Mouse (Mus musculus) ES-E14 (cell line): Measurements from ENCODE around the gene Rest. TPM values are rescaled to one million over a fixed set of nuclear protein-coding genes. Genes with fewer than 3 reads are reported as not detected.
A peak's percentile ranks its signal among the peaks of the same experiment; 100 is the strongest.

Experiments
- DNase-seq: peaks from one replicate; pipeline ENCODE4 v3.0.0-alpha.2; 2013; ENCODE audit warnings: low read depth, low spot score
- H3K27ac ChIP-seq: 2 replicates; pipeline ENCODE4 v1.5.1; 2012; ENCODE audit warnings: low read depth, mild to moderate bottlenecking, low read length, moderate library complexity, mixed read lengths; ENCODE audit not compliant: poor library complexity, insufficient read depth, severe bottlenecking
- H3K36me3 ChIP-seq: 2 replicates; pipeline ENCODE4 v1.6.1; 2012; ENCODE audit warnings: mild to moderate bottlenecking, low read length, moderate library complexity, mixed read lengths; ENCODE audit not compliant: control insufficient read depth, poor library complexity, insufficient read depth, severe bottlenecking
- H3K4me1 ChIP-seq, 2 experiments: fragments of 150-350 bp in 1 of 2; sonication (generic) in 1 of 2; 2 replicates each; pipeline ENCODE4 v1.6.1; 2012; ENCODE audit warnings: low read length in 2 of 2, mild to moderate bottlenecking in 1 of 2, mixed read lengths in 1 of 2; ENCODE audit not compliant: control insufficient read depth in 2 of 2, insufficient read depth in 2 of 2, poor library complexity in 1 of 2
- H3K4me3 ChIP-seq, 2 experiments: fragments of 150-350 bp in 1 of 2; sonication (generic) in 1 of 2; 2 replicates each; pipeline ENCODE4 v1.5.1; 2012; ENCODE audit warnings: low read length in 2 of 2, low read depth in 1 of 2, mild to moderate bottlenecking in 1 of 2, mixed read lengths in 1 of 2; ENCODE audit not compliant: insufficient read depth in 1 of 2, poor library complexity in 1 of 2, severe bottlenecking in 1 of 2
- H3K9ac ChIP-seq: 2 replicates; pipeline ENCODE4 v1.6.1; 2012; ENCODE audit warnings: low read depth, mild to moderate bottlenecking, low read length, mixed read lengths; ENCODE audit not compliant: poor library complexity, insufficient read depth, severe bottlenecking
- H3K9me3 ChIP-seq: fragments of 150-350 bp; sonication (generic); 2 replicates; pipeline ENCODE4 v1.6.1; 2012; ENCODE audit warnings: low read depth, mild to moderate bottlenecking, low read length; ENCODE audit not compliant: control insufficient read depth, insufficient read depth
- CHD2 ChIP-seq: IDR thresholded peaks from 2 replicates; pipeline ENCODE4 v1.6.1; 2014; ENCODE audit warnings: mild to moderate bottlenecking, low read depth, low read length, inconsistent platforms
- HCFC1 ChIP-seq: IDR thresholded peaks from 2 replicates; pipeline ENCODE4 v1.6.1; 2012; ENCODE audit warnings: low read length, inconsistent platforms, borderline replicate concordance; ENCODE audit not compliant: insufficient read depth
- MAFK ChIP-seq: IDR thresholded peaks from 2 replicates; pipeline ENCODE4 v1.6.1; 2014; ENCODE audit warnings: mild to moderate bottlenecking, low read depth, low read length, inconsistent platforms; ENCODE audit not compliant: insufficient read depth
- ZC3H11A ChIP-seq: IDR thresholded peaks from 2 replicates; pipeline ENCODE4 v1.6.1; 2012; ENCODE audit warnings: low read depth, mild to moderate bottlenecking, inconsistent platforms, low read length, borderline replicate concordance
- ZNF384 ChIP-seq: IDR thresholded peaks from 2 replicates; pipeline ENCODE4 v1.6.1; 2012; ENCODE audit warnings: low read depth, low read length, inconsistent platforms
- in situ Hi-C, 2 experiments: fragments of 600-800 bp; cut with MboI; formaldehyde crosslinking; loops; one replicate each; pipeline ENCODE4 v1.15.1; 2025; ENCODE audit warnings: low sequenced_read_pairs in 2 of 2, inconsistent platforms in 1 of 2; ENCODE audit not compliant: unreplicated experiment in 2 of 2
- total RNA-seq: library from RNA; depleted of rRNA; stranded (reverse); fragments of 300-350 nt; gene quantifications from 2 replicates; pipeline ENCODE4 v1.2.3, GENCODE M21; 2012

Gene Rest
- total RNA-seq, 1 experiment: 120 TPM

GRCm38 (mm10) chr5:77252115-77252827, 13.0 kb upstream of the Rest start:
- Histone ChIP-seq H3K36me3 (no peaks in the 10 kb centered on the region), H3K4me3 (no peak overlapping the region), H3K9me3 (no peaks in the 10 kb centered on the region), H3K4me1 (peaks cover 13 to 14% of the 10 kb centered on the region in 2 experiments), H3K27ac (no peak overlapping the region; the same call in 1 of the 2 replicates), H3K9ac (no peak overlapping the region; the same call in 1 of the 2 replicates)
- in situ Hi-C loops: no loop called here
- no peak for DNase-seq
- TF ChIP-seq HCFC1 (no peak), ZC3H11A (no peak), MAFK (no peak), CHD2 (no peak), ZNF384 (no peak)

GRCm38 (mm10) chr5:77253154-77253553, 12.1 kb upstream of the Rest start:
- Histone ChIP-seq H3K9ac (no peak overlapping the region), H3K9me3 (no peaks in the 10 kb centered on the region), H3K27ac (peak overlapping the region; percentile 92; the same call in 1 of the 2 replicates), H3K36me3 (no peaks in the 10 kb centered on the region), H3K4me1 (peaks cover 16 to 18% of the 10 kb centered on the region in 2 experiments), H3K4me3 (no peak overlapping the region)
- in situ Hi-C loops: no loop called here
- TF ChIP-seq ZC3H11A (no peak), MAFK (no peak), CHD2 (no peak), ZNF384 (no peak), HCFC1 (no peak)
- no peak for DNase-seq

DNA sequence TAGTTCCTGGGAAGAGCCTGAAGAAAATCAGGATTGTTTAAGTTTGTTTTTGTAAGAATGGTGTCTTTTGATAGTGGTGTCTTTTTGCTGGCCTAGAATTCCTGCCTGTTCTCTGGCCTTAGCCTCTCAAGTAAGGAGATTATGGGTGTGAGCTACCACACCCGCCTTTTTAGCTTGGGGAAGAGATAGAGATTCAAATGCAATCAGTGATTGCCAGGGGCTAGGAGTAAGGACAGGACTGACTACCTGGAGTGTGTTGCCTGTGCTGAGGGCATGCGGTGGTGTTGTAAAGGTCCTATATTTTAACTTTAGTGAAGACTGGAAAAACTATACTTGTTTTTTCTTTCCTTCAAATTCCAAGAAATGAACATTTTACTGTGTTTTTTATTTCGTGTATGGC, 10.9 kb upstream of the Rest start:
- in situ Hi-C loops: no loop called here
- TF ChIP-seq ZC3H11A (no peak), ZNF384 (no peak), CHD2 (no peak), MAFK (no peak)
- H3K36me3 ChIP-seq: no peaks in the 10 kb centered on the region
- H3K4me1 ChIP-seq: peaks cover 12 to 18% of the 10 kb centered on the region in 2 experiments
- no peaks in the 10 kb centered on the region for H3K9me3 ChIP-seq
- H3K9ac ChIP-seq: no peak overlapping the region
- peak overlapping the region; percentile 92; the same call in 1 of the 2 replicates for H3K27ac ChIP-seq
- no peak for DNase-seq
- H3K4me3 ChIP-seq: no peak overlapping the region

DNA sequence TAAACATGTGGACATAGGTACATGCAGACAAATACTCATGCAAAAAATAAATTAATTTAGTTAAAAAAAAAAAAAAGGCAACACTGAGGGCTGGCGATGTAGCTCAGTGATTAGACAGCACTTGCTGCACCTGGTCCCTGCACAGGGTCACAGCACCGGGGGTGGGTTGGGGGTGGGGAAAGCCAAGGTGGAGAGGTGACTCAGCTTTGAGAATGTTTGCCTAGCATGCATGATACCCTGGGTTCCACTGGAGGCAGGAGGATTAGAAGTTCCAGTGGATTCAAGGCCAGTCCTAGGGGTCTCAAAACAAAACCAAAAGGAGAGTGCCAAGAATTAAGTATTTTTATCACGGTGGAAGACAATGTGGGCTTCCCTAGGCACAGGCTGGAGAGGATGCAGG, 7.7 kb upstream of the Rest start:
- no peak for DNase-seq
- Histone ChIP-seq H3K4me1 (peaks cover 12 to 15% of the 10 kb centered on the region in 2 experiments), H3K9ac (no peak overlapping the region), H3K9me3 (no peaks in the 10 kb centered on the region), H3K4me3 (no peak overlapping the region; a peak in 1 of 4 replicates), H3K36me3 (no peaks in the 10 kb centered on the region), H3K27ac (peak overlapping the region; percentile 75)
- TF ChIP-seq MAFK (peak; percentile 38; the same call in 1 of the 2 replicates), CHD2 (no peak)
- in situ Hi-C loops: no loop called here

- in situ Hi-C loops: no loop called here
- Histone ChIP-seq H3K27ac (peak overlapping the region; percentile 75; the same call in 1 of the 2 replicates), H3K9ac (no peak overlapping the region), H3K36me3 (no peaks in the 10 kb centered on the region), H3K9me3 (no peaks in the 10 kb centered on the region), H3K4me3 (no peak overlapping the region), H3K4me1 (peaks cover 12 to 19% of the 10 kb centered on the region in 2 experiments)
- no peak for DNase-seq
- no peak for TF ChIP-seq CHD2
- TF ChIP-seq HCFC1: no peak
- TF ChIP-seq MAFK: no peak
- TF ChIP-seq ZNF384: no peak
- TF ChIP-seq ZC3H11A: no peak
Observed at GRCm38 (mm10) chr5:77259315-77259714, 6.0 kb upstream of the Rest start.
